Mouse (Mus musculus) c-Kit-negative CD71-positive TER-119-positive erythroid progenitor cells, embryonic 14.5 days (primary cell): ENCODE results near the gene Grrp1.

Source experiments
- DNase-seq: peaks from one replicate; pipeline ENCODE4 v3.0.0-alpha.2; 2013; ENCODE audit warnings: low read depth, low spot score

The Grrp1 gene

DNA sequence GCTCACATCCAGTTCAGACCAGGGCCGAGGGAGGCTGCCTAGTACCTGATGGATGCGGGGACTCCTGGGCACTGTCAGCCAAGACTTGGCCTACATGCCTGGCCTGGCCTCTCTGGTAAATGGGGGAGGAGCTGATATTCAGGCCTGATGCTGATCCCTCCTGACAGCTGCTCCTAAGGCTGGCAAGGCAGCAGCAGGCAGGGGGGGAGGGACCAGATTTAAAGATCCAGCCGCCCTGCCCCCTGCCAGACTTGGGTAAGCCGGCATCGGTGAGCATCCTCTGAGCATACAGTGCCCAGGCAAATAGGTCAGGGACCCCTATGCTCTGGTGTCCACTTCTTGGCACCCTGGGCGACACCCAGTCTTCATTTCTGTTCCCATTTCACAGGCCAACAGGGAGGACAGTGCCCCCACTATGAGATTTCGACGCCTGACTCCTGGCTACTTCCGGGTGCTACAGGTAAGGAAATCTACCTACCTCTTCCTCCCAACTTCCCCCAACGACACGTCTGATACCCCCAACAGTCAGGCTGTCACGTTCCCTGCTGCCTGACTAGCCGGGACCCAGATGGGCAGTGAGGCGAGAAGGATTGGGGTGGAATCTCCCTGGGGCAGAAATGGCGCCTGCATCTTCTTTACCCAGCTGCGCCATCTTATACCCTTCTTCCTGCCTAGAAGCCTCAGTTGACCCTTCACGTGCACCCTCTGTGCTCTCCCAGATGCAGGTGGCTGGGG, 10.2 kb downstream of the Grrp1 start, which contains the start of gene E130218I03Rik:
Gene E130218I03Rik (plus strand): TSS at position 147 of the 735 bp plus-strand sequence.
- DNase-seq, result no peak

DNA sequence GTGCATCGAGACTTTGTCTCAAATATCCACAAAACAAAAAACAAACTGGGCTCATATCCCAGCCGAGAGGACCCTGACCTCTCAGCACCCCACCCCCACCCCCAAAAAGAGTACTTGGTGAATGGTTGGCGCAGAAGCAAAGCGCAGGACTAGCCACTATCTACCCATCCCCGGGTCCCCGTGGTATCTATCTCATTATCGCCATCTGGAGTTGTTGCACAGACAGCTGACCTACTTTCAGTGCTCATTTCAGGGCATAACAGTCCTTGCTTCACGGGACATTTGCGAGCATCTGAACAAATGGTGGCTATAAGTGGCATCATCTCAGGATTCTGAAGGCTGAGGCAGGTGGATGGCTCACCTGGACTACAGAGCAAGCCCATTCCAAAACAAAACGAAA, 15.2 kb downstream of the Grrp1 start:
- DNase-seq, result no peak

DNA sequence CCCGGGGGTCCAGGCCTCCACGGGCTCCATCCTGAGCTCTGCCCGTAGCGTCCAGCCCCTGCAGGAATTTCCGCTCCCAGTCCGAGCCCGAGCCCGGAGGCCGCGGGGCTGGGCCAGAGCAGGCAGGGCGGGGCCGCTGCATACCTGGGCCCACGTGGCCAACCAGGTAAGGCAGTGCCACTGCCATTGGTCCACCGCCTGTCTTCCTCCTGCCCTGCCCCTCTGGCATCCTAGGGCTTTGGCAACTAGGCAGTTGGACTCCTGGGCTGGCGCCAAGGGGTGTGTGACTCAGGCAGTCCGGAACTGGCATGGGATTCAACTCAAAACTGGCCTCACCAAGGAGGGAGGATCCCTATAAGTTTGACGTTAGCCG, 15.6 kb downstream of the Grrp1 start, which contains the start of gene Cnksr1:
Gene Cnksr1 (minus strand): TSS at position 121 of the 373 bp plus-strand sequence.
- no peak for DNase-seq

DNA sequence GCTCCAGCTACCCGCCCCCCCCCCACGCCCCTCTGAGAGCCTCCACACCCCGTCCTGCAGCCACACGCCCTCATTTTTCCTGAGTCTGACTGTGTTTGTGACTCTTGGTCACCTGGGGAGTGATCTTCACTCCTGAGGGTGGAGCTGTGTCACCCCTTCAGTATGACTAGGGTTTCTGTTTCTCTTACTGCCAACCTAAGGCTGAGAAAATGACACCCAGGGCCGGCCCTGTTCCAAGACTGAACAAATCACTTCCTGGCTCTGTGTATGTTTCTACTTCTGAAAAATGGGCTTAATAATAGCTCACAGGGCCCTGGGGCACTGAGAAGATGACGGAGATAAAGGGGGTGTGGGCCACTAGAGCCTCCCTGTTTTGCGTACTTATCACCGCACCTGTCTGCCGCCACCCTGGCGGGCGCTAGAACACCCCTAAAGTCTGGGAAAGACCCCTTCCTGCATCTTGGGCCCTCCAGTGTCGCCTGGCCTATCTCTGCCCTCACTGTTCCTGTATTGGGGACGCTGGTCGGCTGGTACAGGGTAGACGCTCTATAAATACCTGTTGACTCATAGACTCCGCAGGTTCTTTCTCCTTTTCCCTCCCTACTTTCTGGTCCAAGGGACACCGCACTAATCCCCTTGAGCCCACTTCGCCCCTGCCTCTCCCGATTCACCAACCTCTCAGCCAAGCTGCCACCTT, 16.2 kb downstream of the Grrp1 start:
- DNase-seq, result no peak

DNA sequence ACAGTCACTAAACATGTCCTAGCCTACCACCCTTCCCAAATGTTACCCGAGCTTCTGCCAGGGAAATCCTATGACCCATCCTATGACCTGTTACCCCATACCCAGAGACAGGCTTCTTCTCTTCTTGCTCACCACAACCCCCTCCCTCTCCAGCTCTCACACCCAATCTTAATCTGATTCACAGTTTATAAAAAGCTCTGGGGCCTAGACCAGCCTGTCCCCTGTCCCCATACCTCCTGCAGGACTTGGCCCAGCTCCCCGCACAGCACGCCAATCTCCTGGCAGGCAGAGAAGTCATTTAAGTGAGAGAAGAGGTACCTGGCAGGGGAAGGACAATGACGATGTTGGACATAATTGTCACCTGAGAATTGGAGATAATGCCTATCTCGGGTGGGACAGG, 19.0 kb downstream of the Grrp1 start:
- DNase-seq, result no peak

DNA sequence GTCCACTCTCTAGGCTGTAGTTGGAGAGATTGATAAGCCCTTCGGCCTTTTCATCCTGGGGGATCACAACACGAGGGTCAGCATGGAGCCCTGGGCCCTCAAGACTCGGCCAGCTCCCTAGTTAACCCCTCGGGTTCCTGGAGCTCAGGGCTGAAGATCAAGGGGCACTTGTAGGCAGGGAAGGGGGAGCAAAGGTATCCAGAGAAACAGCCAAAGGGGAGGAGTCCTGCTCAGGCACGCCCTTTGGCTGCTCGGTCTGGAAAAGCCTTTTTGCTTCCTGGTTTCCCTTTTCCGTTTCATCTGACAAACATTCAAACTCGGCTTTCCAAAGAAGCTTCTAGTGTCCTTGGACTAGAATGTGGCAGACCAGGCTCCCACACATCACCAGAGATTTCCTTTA, 23.5 kb downstream of the Grrp1 start:
- no peak for DNase-seq

DNA sequence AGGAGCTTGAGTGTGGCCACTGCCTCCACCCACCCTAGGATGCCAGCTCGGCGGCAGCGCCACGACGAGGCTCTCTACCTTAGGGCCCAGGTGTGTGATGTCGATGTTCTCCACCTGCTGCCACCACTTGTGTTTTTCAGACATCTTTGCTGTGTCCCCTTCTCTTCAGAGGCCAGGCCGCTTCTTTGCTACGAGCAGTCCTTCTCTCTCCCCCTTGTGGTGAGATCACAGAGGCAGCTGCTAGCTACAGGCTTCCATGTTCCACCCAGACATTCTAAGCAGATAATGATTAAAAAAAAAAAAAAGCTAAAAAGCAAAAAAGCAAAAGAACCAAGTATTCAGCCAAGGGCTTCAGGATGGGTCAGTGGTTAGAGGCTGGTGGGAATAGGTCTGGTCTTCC, 26.7 kb downstream of the Grrp1 start, which contains the start of gene Catsper4:
Gene Catsper4 (minus strand): TSS at position 190 of the 400 bp plus-strand sequence.
- DNase-seq, result no peak

DNA sequence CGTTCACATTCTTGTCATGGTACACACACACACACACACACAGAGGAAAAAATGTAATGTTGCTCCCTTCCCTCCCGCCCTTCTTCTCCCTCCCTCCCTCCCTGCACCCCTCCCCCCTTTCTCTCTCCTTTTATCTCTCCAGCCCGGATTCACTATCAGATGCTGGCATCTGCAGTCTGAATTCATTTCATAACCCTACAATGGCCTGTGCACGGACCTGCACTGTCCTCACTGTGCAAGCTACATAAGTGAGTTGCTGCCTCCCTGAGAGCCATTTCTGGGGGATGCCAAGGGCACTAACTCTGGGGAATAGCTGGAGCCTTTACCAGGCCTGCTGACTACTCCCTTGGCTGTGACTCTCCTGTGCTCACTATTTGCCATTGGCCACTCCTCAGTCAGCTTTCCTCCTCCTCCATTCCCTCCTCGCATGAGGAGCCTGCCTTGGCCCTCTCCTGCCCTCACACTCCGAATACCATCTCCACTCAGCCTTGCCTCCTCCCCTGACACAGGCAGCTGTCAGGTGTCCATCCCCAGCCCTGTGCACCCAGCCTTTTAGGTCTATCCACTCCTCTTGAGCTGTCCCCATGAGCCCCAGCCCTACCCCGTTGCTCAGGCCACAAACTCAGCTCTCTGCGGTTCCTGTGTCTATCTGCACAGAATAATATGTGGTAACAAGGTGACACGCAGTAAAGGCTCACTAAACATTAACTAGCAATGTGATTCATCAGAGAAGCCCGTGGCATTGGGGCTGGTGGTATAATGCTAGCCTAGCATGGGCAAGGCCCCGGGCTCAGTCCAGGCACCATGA, 30.9 kb downstream of the Grrp1 start:
- no peak for DNase-seq

DNA sequence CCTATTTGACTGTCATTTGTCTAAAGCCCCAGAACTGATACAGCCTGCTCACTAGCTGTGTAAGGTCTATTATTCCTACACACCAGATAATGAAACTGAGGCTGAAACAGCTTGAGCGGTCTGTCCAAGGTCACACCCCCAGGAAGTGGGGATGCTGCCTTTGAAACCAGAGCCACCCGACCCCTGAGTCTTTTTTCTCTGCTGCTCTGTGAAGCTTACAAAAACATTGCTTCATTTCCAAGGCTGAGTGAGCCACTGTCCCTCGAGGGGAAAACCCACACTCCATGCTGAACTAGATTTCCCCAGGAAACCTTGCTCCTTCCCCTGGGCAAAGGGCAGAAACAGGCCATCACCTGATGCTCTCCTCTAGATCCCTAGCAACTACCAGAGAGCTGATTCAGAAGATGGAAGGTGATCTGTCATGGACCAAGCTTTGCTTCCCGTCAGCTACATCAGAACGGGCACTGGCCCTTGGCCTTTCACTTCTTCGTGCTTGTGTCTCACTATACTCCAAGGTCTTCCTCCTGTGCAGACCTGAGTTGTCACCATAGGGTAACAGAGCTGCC, 47.3 kb downstream of the Grrp1 start:
- no peak for DNase-seq

DNA sequence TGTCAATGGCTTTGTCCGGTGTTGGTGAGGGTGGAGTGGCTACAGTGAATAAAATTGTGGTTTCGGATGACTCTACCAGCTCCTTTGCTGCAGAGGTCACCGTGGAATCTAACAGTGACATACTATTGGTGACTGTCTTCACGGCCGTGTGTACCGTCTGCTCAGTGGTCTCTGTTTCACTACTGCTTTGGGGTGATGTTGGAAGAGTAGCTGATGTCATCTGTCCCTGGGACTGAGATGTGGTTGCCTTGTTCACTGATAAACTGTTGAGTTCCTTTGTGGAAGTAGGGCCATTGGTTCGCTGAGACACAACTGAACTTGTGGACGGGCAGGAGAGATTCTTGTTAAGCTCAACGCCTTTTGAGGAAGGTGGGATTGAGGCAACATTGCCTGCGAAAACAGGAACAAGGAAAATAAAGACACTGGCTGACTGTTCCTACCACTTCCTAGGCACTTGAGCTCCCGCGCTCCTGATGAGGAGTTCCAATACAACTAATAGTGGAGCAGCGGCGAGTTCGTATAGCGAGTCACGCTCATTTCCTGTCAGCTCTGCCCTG, 50.5 kb downstream of the Grrp1 start:
- DNase-seq, result no peak

DNA sequence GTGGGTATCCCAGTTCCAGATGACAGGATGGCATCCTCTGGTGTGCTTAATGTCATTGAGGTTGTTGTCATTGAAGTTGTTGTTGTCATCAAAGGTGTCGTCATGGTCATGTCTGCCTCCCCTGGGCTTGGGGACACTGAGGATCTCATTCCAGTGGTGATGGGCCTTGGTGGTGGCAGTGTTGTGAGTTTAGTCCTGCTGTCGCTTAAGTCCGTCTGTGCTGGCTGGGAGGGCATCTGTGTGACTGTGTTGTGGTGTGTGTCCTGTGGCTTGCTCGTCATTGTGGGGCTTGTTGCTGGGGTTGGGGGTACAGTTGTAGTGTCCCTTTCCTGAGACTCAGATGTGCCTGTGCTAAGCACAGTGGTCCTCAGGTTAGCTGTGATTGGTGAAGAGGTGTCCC, 51.0 kb downstream of the Grrp1 start, which contains the start of gene Gm7534:
Gene Gm7534 (minus strand): TSS at position 101 of the 400 bp plus-strand sequence.
- no peak for DNase-seq
